Mouse (Mus musculus) bone marrow macrophage, adult 2 months (primary cell): ENCODE results near the gene Cdkl3. TPM values are rescaled to one million over a fixed set of nuclear protein-coding genes. Genes with fewer than 3 reads are reported as not detected.

Source experiments
- H3K27ac ChIP-seq: 2 replicates; pipeline ENCODE4 v1.5.1; 2012; ENCODE audit warnings: low read depth, low read length; ENCODE audit not compliant: insufficient read depth
- H3K4me1 ChIP-seq: 2 replicates; pipeline ENCODE4 v1.6.1; 2012; ENCODE audit warnings: low read length; ENCODE audit not compliant: control insufficient read depth, insufficient read depth
- H3K4me3 ChIP-seq: 2 replicates; pipeline ENCODE4 v1.5.1; 2012; ENCODE audit warnings: mild to moderate bottlenecking, low read length, moderate library complexity; ENCODE audit not compliant: insufficient read depth
- CTCF ChIP-seq: IDR thresholded peaks from 2 replicates; pipeline ENCODE4 v1.5.1; 2012; ENCODE audit warnings: low read depth, mild to moderate bottlenecking, low read length, moderate library complexity
- POLR2A ChIP-seq: IDR thresholded peaks from 2 replicates; pipeline ENCODE4 v1.6.1; 2012; ENCODE audit warnings: mild to moderate bottlenecking, low read depth, low read length, borderline replicate concordance
- polyA plus RNA-seq: library from polyadenylated mRNA; stranded (reverse); fragments of >200 nt; gene quantifications from 2 replicates; pipeline ENCODE4 v1.2.4, GENCODE M21; 2012; ENCODE audit not compliant: missing spikeins, insufficient read depth, insufficient read length

Cdkl3 gene
- polyA plus RNA-seq, 1 experiment, result 0.86 TPM

DNA sequence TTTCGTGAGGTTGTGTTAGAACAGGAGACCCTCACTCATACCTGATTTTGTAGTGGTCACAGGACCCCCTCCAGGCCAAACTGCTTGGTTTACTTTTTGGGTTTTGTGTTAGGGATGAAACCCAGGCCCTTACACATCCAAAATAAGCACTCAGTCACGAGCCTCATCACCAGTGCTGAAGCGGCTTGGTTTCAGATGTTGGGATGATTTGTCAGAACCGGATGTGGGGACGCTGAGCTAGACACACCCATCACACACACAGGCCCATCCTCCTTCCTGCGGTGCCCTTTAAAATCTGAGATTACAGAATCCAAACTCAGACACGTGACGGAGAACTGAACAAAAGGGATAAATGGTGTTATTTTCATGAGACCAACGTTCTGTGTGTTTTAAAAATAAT is 35.1 kb upstream of the Cdkl3 start:
- Histone ChIP-seq H3K4me3 (0 out of 2 replicates have a peak overlapping the region, but pooled peaks have one; percentile 15), H3K4me1 (peaks cover 8% of the 10 kb centered on the region), H3K27ac (no peak overlapping the region)
- TF ChIP-seq CTCF, result no peak
- no peak for TF ChIP-seq POLR2A

DNA sequence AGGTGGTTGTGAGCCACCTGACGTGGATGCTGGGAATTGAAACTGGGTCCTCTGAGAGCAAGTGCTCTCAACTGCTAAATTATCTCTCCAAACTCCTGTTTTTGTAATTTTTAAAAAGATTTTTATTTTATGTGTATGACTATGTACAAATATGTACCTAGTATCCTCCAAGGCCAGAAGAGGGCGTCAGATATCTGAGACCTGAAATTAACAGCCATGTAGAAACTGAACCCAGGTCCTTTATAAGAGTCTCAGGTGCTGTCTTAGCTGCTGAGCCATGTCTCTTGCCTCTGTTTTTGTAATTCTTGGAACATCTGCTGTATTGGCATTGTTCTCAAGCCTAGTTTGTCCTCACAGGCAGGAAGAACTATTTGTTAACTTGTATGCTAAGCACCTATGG is 34.5 kb upstream of the Cdkl3 start:
- Histone ChIP-seq H3K4me1 (peaks cover 8% of the 10 kb centered on the region), H3K27ac (no peak overlapping the region), H3K4me3 (no peak overlapping the region)
- TF ChIP-seq CTCF (no peak), POLR2A (no peak)

DNA sequence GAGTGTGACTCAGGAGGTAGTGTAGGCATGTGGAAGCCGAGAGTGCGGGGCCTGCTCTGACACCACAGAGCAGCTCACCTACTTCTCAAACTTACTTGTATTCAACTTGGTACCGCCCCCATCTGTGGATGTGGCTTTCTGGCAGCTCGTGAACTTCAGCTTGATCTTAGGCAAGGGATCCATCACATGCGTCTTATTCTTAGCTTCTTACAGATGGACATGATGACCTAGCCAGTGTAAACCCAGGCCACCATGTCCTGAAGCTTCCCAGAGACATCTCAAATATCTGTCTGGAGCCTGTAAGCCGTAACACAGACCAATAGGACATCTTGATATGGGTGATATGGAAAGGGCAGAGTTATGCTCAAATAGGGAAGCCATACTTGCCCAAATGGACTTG is 32.4 kb upstream of the Cdkl3 start:
- no peak for TF ChIP-seq POLR2A
- no peak for TF ChIP-seq CTCF
- H3K27ac ChIP-seq, result no peak overlapping the region
- H3K4me1 ChIP-seq, result peaks cover 8% of the 10 kb centered on the region

DNA sequence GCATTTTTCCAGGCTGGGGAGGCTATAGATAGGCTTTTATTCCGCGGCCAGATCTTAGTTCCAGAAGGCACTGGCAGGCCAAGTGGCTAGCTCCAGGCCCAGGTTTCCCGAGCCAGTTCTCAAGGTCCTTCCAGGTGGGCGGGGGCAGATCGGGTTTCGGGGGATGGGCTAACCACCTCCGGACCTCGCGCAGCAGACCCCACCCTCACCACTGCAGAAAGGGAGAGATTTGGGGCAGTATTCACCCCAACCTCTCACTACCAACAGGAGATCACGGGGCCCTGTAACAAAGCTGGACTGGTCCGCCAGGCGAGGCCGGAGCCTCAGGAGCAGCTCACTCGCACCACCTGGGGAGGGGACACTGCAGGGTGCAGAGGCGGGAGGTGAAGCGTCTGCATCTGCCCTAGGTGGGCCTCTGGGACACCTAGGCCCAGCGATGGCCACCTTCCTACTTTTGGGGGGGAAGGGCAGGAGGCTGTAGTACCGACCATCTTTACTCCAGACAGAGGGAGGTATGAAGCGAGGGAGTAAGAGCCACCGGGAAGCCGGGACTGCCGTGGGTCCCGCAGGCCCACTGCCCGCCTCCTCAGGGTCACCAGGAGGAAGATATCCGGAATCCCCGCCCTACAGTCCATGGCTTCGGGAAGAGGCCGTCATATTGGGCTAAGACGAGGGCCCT is 4.3 kb upstream of the Cdkl3 start:
- H3K4me1 ChIP-seq, result peaks cover 18% of the 10 kb centered on the region
- H3K27ac ChIP-seq, result peak overlapping the region; percentile 73
- TF ChIP-seq POLR2A (no peak), CTCF (no peak)

More for the DNA sequence above, 32.4 kb upstream of the Cdkl3 start:
- H3K4me3 ChIP-seq, result no peak overlapping the region

GRCm38 (mm10) chr11:52000290-52000962 is 3.6 kb upstream of the Cdkl3 start, which contains the start of gene Ube2b:
Gene Ube2b (minus strand): TSS chr11:52000762.
- TF ChIP-seq POLR2A (no peak), CTCF (no peak)
- H3K27ac ChIP-seq, result peak within 1 kb of the TSS; percentile 85
- peaks cover 19% of the 10 kb centered on the region for H3K4me1 ChIP-seq
- H3K4me3 ChIP-seq, result peak within 1 kb of the TSS; percentile 100

More for the DNA sequence above, 4.3 kb upstream of the Cdkl3 start:
- peak overlapping the region; percentile 100 for H3K4me3 ChIP-seq

DNA sequence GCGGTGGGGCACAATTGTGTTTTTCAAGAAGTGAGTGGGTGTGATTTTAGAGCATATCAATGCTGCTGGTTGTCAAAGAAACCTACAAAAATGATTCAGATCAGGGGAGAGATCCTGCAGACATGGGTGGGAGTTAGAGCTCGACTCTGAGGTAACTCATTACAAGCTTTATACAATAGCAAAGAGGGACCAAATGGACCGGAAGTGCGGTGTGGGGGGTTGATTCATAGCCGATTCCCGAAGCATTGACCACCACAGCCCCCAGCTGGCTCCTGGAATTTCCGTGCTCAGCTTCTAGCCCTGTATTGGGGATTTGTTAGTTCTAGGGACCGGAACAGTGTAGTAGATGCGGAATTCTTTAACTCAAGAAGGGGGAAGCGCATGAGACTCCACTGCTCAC is 2.7 kb upstream of the Cdkl3 start:
- H3K4me1 ChIP-seq, result peaks cover 22% of the 10 kb centered on the region
- peak overlapping the region; percentile 29; the same call in 1 of the 2 replicates for H3K27ac ChIP-seq
- TF ChIP-seq CTCF (no peak), POLR2A (no peak)
- no peak overlapping the region for H3K4me3 ChIP-seq

GRCm38 (mm10) chr11:52001861-52002260 is 2.2 kb upstream of the Cdkl3 start:
- no peak for TF ChIP-seq CTCF
- TF ChIP-seq POLR2A, result no peak
- H3K4me3 ChIP-seq, result no peak overlapping the region
- H3K4me1 ChIP-seq, result peaks cover 22% of the 10 kb centered on the region
- no peak overlapping the region for H3K27ac ChIP-seq

DNA sequence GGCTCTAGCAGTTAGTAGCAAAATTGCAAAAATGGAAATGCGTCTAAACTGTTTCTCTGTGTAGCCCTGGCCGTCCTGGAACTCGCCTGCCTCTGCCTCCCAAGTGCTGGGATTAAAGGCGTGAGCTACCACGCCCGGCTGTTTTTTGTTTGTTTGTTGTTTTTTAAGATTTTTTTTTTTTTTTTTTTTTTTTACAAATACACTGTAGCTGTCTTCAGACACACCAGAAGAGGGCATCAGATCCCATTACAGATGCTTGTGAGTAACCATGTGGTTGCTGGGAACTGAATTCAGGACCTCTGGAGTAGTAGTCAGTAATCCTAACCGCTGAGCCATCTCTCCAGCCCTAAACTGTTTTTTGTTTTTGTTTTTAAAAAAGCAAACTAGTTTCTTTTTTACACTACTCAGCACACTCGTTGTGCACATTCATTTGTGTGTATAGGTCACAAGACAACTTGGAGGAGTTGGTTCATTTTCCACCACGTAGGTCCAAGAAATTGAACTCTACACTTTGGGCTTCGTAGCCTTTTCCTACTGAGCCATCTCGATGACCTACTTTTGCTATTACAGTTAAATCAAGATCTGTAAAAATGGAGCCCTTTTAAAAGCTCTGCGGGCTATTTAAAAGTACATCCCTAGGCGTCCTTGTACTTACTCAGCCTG is 1.0 kb upstream of the Cdkl3 start:
- Histone ChIP-seq H3K4me1 (peaks cover 20% of the 10 kb centered on the region), H3K27ac (peak overlapping the region; percentile 86), H3K4me3 (peak overlapping the region; percentile 61)
- TF ChIP-seq CTCF (no peak), POLR2A (no peak)

DNA sequence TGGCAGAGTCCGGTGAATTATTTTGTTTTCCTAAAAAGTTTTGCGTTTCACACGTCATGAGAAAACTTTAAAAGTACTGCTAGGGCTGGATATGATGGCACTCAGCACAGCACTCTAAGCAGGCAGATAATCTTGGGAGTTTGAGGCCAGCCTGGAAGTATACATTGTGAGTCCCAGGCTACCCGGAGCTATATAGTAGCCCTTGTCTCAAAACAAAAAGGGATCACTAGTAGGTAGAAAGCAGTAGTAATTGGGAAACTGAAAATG is 583 bp upstream of the Cdkl3 start:
- Histone ChIP-seq H3K4me1 (peaks cover 20% of the 10 kb centered on the region), H3K4me3 (peak overlapping the region; percentile 61)
- TF ChIP-seq POLR2A (no peak), CTCF (no peak)

DNA sequence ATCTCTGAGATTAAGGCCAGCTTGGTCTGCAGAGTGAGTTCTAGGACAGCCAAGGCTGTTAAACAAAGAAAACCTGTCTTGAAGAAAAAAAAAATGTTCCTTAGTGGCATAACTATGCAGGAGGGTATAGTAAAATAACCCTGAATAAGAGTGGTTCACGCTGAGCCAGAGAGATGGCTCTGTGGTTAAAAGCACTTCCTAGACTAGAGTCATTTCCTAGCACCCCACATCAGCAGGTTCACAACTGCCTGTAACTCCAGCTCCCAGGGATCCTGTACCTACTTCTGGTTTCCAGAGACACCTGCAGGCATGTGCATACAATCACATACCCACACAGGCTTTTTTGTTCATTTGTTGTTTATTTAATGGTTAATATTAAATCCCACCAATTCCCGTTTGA is 1.6 kb downstream of the Cdkl3 start:
- Histone ChIP-seq H3K4me1 (peaks cover 20% of the 10 kb centered on the region), H3K27ac (no peak overlapping the region), H3K4me3 (no peak overlapping the region)
- TF ChIP-seq CTCF (no peak), POLR2A (no peak)

More for the DNA sequence above, 583 bp upstream of the Cdkl3 start:
- peak overlapping the region; percentile 86 for H3K27ac ChIP-seq
